Mouse (Mus musculus): ENCODE data around the gene Mtmr1. TPM values are rescaled to one million over a fixed set of nuclear protein-coding genes. Genes with fewer than 3 reads are reported as not detected.

Mtmr1 gene
- polyA plus RNA-seq, 1 experiment = 8.1 TPM

- H3K9ac ChIP-seq (ENCODE audit: low read depth, poor library complexity, severe bottlenecking) = no peak overlapping the region
- H3K27ac ChIP-seq (ENCODE audit: insufficient read depth, low read length) = no peak overlapping the region
- H3K36me3 ChIP-seq (ENCODE audit: control insufficient read depth, insufficient read depth, low read length, poor library complexity, severe bottlenecking) = no peaks in the 10 kb centered on the region
- no peaks in the 10 kb centered on the region for H3K27me3 ChIP-seq (ENCODE audit: control insufficient read depth, insufficient read depth, low read length, poor library complexity, severe bottlenecking)
- TF ChIP-seq POLR2A (IDR thresholded peaks at IDR 0.05; ENCODE audit: insufficient read depth, low read length) (no peak), EP300 (IDR thresholded peaks at IDR 0.05; ENCODE audit: insufficient read depth, low read depth, low read length) (no peak), CTCF (IDR thresholded peaks at IDR 0.05; ENCODE audit: low read depth, low read length) (no peak)
- no peak overlapping the region for H3K4me3 ChIP-seq (ENCODE audit: low read depth, low read length)
- no peaks in the 10 kb centered on the region for H3K9me3 ChIP-seq (replicated peaks; ENCODE audit: control insufficient read depth, insufficient read depth, low read length, poor library complexity, severe bottlenecking)
- no peaks in the 10 kb centered on the region for H3K4me1 ChIP-seq (ENCODE audit: control insufficient read depth, insufficient read depth, low read length)
These were observed 78.4 kb downstream of the Mtmr1 start for GRCm38 (mm10) chrX:71442916-71443315.

- H3K27me3 ChIP-seq (ENCODE audit: control insufficient read depth, insufficient read depth, low read length, poor library complexity, severe bottlenecking) = no peaks in the 10 kb centered on the region
- H3K4me3 ChIP-seq (ENCODE audit: low read depth, low read length) = no peak overlapping the region
- no peaks in the 10 kb centered on the region for H3K4me1 ChIP-seq (ENCODE audit: control insufficient read depth, insufficient read depth, low read length)
- no peaks in the 10 kb centered on the region for H3K36me3 ChIP-seq (ENCODE audit: control insufficient read depth, insufficient read depth, low read length, poor library complexity, severe bottlenecking)
- TF ChIP-seq POLR2A (IDR thresholded peaks at IDR 0.05; ENCODE audit: insufficient read depth, low read length) = no peak
- no peak overlapping the region for H3K27ac ChIP-seq (ENCODE audit: insufficient read depth, low read length)
- no peaks in the 10 kb centered on the region for H3K9me3 ChIP-seq (replicated peaks; ENCODE audit: control insufficient read depth, insufficient read depth, low read length, poor library complexity, severe bottlenecking)
- no peak overlapping the region for H3K9ac ChIP-seq (ENCODE audit: low read depth, poor library complexity, severe bottlenecking)
These were observed 91.6 kb downstream of the Mtmr1 start for GRCm38 (mm10) chrX:71456078-71456737.

GRCm38 (mm10) chrX:71464138-71464826 is 99.7 kb downstream of the Mtmr1 start:
- Histone ChIP-seq H3K27me3 (ENCODE audit: control insufficient read depth, insufficient read depth, low read length, poor library complexity, severe bottlenecking) (no peaks in the 10 kb centered on the region), H3K9ac (ENCODE audit: low read depth, poor library complexity, severe bottlenecking) (no peak overlapping the region), H3K27ac (ENCODE audit: insufficient read depth, low read length) (no peak overlapping the region), H3K36me3 (ENCODE audit: control insufficient read depth, insufficient read depth, low read length, poor library complexity, severe bottlenecking) (no peaks in the 10 kb centered on the region), H3K4me1 (ENCODE audit: control insufficient read depth, insufficient read depth, low read length) (no peaks in the 10 kb centered on the region), H3K9me3 (replicated peaks; ENCODE audit: control insufficient read depth, insufficient read depth, low read length, poor library complexity, severe bottlenecking) (no peaks in the 10 kb centered on the region), H3K4me3 (ENCODE audit: low read depth, low read length) (no peak overlapping the region)
- TF ChIP-seq POLR2A (IDR thresholded peaks at IDR 0.05; ENCODE audit: insufficient read depth, low read length) (no peak), EP300 (IDR thresholded peaks at IDR 0.05; ENCODE audit: insufficient read depth, low read depth, low read length) (no peak), CTCF (IDR thresholded peaks at IDR 0.05; ENCODE audit: low read depth, low read length) (no peak)

GRCm38 (mm10) chrX:71465417-71465816 is 100.9 kb downstream of the Mtmr1 start:
- Histone ChIP-seq H3K9ac (ENCODE audit: low read depth, poor library complexity, severe bottlenecking) (no peak overlapping the region), H3K4me3 (ENCODE audit: low read depth, low read length) (no peak overlapping the region), H3K36me3 (ENCODE audit: control insufficient read depth, insufficient read depth, low read length, poor library complexity, severe bottlenecking) (no peaks in the 10 kb centered on the region), H3K9me3 (replicated peaks; ENCODE audit: control insufficient read depth, insufficient read depth, low read length, poor library complexity, severe bottlenecking) (no peaks in the 10 kb centered on the region), H3K27me3 (ENCODE audit: control insufficient read depth, insufficient read depth, low read length, poor library complexity, severe bottlenecking) (no peaks in the 10 kb centered on the region), H3K4me1 (ENCODE audit: control insufficient read depth, insufficient read depth, low read length) (no peaks in the 10 kb centered on the region), H3K27ac (ENCODE audit: insufficient read depth, low read length) (no peak overlapping the region)
- TF ChIP-seq CTCF (IDR thresholded peaks at IDR 0.05; ENCODE audit: low read depth, low read length) (no peak), EP300 (IDR thresholded peaks at IDR 0.05; ENCODE audit: insufficient read depth, low read depth, low read length) (no peak), POLR2A (IDR thresholded peaks at IDR 0.05; ENCODE audit: insufficient read depth, low read length) (no peak)

- no peak overlapping the region for H3K4me3 ChIP-seq (ENCODE audit: low read depth, low read length)
- H3K27me3 ChIP-seq (ENCODE audit: control insufficient read depth, insufficient read depth, low read length, poor library complexity, severe bottlenecking) = no peaks in the 10 kb centered on the region
- H3K9ac ChIP-seq (ENCODE audit: low read depth, poor library complexity, severe bottlenecking) = no peak overlapping the region
- no peaks in the 10 kb centered on the region for H3K4me1 ChIP-seq (ENCODE audit: control insufficient read depth, insufficient read depth, low read length)
- H3K27ac ChIP-seq (ENCODE audit: insufficient read depth, low read length) = no peak overlapping the region
- H3K36me3 ChIP-seq (ENCODE audit: control insufficient read depth, insufficient read depth, low read length, poor library complexity, severe bottlenecking) = no peaks in the 10 kb centered on the region
- TF ChIP-seq EP300 (IDR thresholded peaks at IDR 0.05; ENCODE audit: insufficient read depth, low read depth, low read length) = no peak
- no peak for TF ChIP-seq POLR2A (IDR thresholded peaks at IDR 0.05; ENCODE audit: insufficient read depth, low read length)
- TF ChIP-seq CTCF (IDR thresholded peaks at IDR 0.05; ENCODE audit: low read depth, low read length) = no peak
- H3K9me3 ChIP-seq (replicated peaks; ENCODE audit: control insufficient read depth, insufficient read depth, low read length, poor library complexity, severe bottlenecking) = no peaks in the 10 kb centered on the region
These were observed 102.9 kb downstream of the Mtmr1 start for GRCm38 (mm10) chrX:71467491-71467890.

Other genes with a start within 250 kb of the Mtmr1 start
- gene Mtm1, start 154.0 kb upstream of the Mtmr1 start, polyA plus RNA-seq (2011; ENCODE audit: insufficient read depth, insufficient read length, low read depth, missing spikeins) = 9.7 and 11.7 TPM in 2 replicates
- 7.4 and 8.8 TPM in 2 replicates for gene Cd99l2, start 128.1 kb downstream of the Mtmr1 start, polyA plus RNA-seq (2011; ENCODE audit: insufficient read depth, insufficient read length, low read depth, missing spikeins)
- gene Hmgb3, start 191.2 kb downstream of the Mtmr1 start, polyA plus RNA-seq (2011; ENCODE audit: insufficient read depth, insufficient read length, low read depth, missing spikeins) = 62.3 and 72.2 TPM in 2 replicates